Mouse (Mus musculus): Measurements from ENCODE around the gene Actg2. TPM values are rescaled to one million over a fixed set of nuclear protein-coding genes. Genes with fewer than 3 reads are reported as not detected.
A peak's percentile ranks its signal among the peaks of the same experiment; 100 is the strongest.

The Actg2 gene
- polyA plus RNA-seq, 1 experiment from 2014 or later = 2.3 TPM

GRCm38 (mm10) chr6:83506258-83507167 lies 29.6 kb downstream of the Actg2 start, which contains the start of gene Dguok:
Gene Dguok, minus strand, starts transcription at chr6:83506969.
- H3K36me3 ChIP-seq (ENCODE audit: control insufficient read depth, insufficient read depth, low read length) = no peaks in the 10 kb centered on the region
- H3K9me3 ChIP-seq (ENCODE audit: control insufficient read depth, low read length) = no peaks in the 10 kb centered on the region
- WGBS = under 1% methylated on average over 54 of the region's 54 CpGs
- peaks cover 6% of the 10 kb centered on the region; the same call in 1 of the 2 replicates for H3K4me1 ChIP-seq (ENCODE audit: control insufficient read depth, insufficient read depth, low read length)
- H3K4me2 ChIP-seq (ENCODE audit: low read length) = peak within 1 kb of the TSS; percentile 81
- peak within 1 kb of the TSS; percentile 78 for H3K4me3 ChIP-seq (replicated peaks; ENCODE audit: low read depth, low read length)
- H3K27me3 ChIP-seq (ENCODE audit: control insufficient read depth, insufficient read depth, low read length) = no peaks in the 10 kb centered on the region
- ATAC-seq (ENCODE audit: low FRiP score, low TSS enrichment) (peak; percentile 98), DNase-seq (peak; percentile 99)
- peak within 1 kb of the TSS; percentile 86 for H3K9ac ChIP-seq (replicated peaks; ENCODE audit: low read length)
- peak within 1 kb of the TSS; percentile 94 for H3K27ac ChIP-seq (replicated peaks; ENCODE audit: low read depth, low read length)

- H3K4me2 ChIP-seq (ENCODE audit: low read length) = peak overlapping the region; percentile 81
- no peaks in the 10 kb centered on the region for H3K27me3 ChIP-seq (ENCODE audit: control insufficient read depth, insufficient read depth, low read length)
- H3K4me1 ChIP-seq (ENCODE audit: control insufficient read depth, insufficient read depth, low read length) = peaks cover 6% of the 10 kb centered on the region; the same call in 1 of the 2 replicates
- WGBS = 93% methylated on average over 4 of the region's 4 CpGs
- H3K9me3 ChIP-seq (ENCODE audit: control insufficient read depth, low read length) = no peaks in the 10 kb centered on the region
- H3K9ac ChIP-seq (replicated peaks; ENCODE audit: low read length) = no peak overlapping the region
- no peak overlapping the region for H3K27ac ChIP-seq (replicated peaks; ENCODE audit: low read depth, low read length)
- DNase-seq (no peak), ATAC-seq (ENCODE audit: low FRiP score, low TSS enrichment) (no peak)
- no peaks in the 10 kb centered on the region for H3K36me3 ChIP-seq (ENCODE audit: control insufficient read depth, insufficient read depth, low read length)
- H3K4me3 ChIP-seq (replicated peaks; ENCODE audit: low read depth, low read length) = peak overlapping the region; percentile 78
These were observed 30.5 kb downstream of the Actg2 start for GRCm38 (mm10) chr6:83505554-83505953.

GRCm38 (mm10) chr6:83503361-83503760 lies 32.7 kb downstream of the Actg2 start:
- no peak overlapping the region for H3K4me3 ChIP-seq (replicated peaks; ENCODE audit: low read depth, low read length)
- H3K4me2 ChIP-seq (ENCODE audit: low read length) = no peak overlapping the region
- H3K4me1 ChIP-seq (ENCODE audit: control insufficient read depth, insufficient read depth, low read length) = peaks cover 6% of the 10 kb centered on the region; the same call in 1 of the 2 replicates
- no peak overlapping the region for H3K9ac ChIP-seq (replicated peaks; ENCODE audit: low read length)
- WGBS = 91% methylated on average over 3 of the region's 3 CpGs
- no peaks in the 10 kb centered on the region for H3K36me3 ChIP-seq (ENCODE audit: control insufficient read depth, insufficient read depth, low read length)
- ATAC-seq (ENCODE audit: low FRiP score, low TSS enrichment) (no peak), DNase-seq (no peak)
- no peaks in the 10 kb centered on the region for H3K9me3 ChIP-seq (ENCODE audit: control insufficient read depth, low read length)
- H3K27me3 ChIP-seq (ENCODE audit: control insufficient read depth, insufficient read depth, low read length) = no peaks in the 10 kb centered on the region
- H3K27ac ChIP-seq (replicated peaks; ENCODE audit: low read depth, low read length) = no peak overlapping the region

- no peak for ATAC-seq (ENCODE audit: low FRiP score, low TSS enrichment)
- Histone ChIP-seq H3K36me3 (ENCODE audit: control insufficient read depth, insufficient read depth, low read length) (no peaks in the 10 kb centered on the region), H3K4me1 (ENCODE audit: control insufficient read depth, insufficient read depth, low read length) (peaks cover 6% of the 10 kb centered on the region; the same call in 1 of the 2 replicates), H3K27me3 (ENCODE audit: control insufficient read depth, insufficient read depth, low read length) (no peaks in the 10 kb centered on the region), H3K9ac (replicated peaks; ENCODE audit: low read length) (no peak overlapping the region), H3K9me3 (ENCODE audit: control insufficient read depth, low read length) (no peaks in the 10 kb centered on the region), H3K4me2 (ENCODE audit: low read length) (no peak overlapping the region), H3K4me3 (replicated peaks; ENCODE audit: low read depth, low read length) (no peak overlapping the region), H3K27ac (replicated peaks; ENCODE audit: low read depth, low read length) (no peak overlapping the region)
- DNase-seq = no peak
- 88% methylated on average over 3 of the region's 3 CpGs for WGBS
These were observed 33.4 kb downstream of the Actg2 start for GRCm38 (mm10) chr6:83502656-83503055.

GRCm38 (mm10) chr6:83501524-83502310 lies 34.3 kb downstream of the Actg2 start:
- no peak overlapping the region for H3K27ac ChIP-seq (replicated peaks; ENCODE audit: low read depth, low read length)
- no peak overlapping the region for H3K4me3 ChIP-seq (replicated peaks; ENCODE audit: low read depth, low read length)
- no peaks in the 10 kb centered on the region for H3K27me3 ChIP-seq (ENCODE audit: control insufficient read depth, insufficient read depth, low read length)
- ATAC-seq (ENCODE audit: low FRiP score, low TSS enrichment) (no peak), DNase-seq (no peak)
- H3K4me1 ChIP-seq (ENCODE audit: control insufficient read depth, insufficient read depth, low read length) = peaks cover 6% of the 10 kb centered on the region; the same call in 1 of the 2 replicates
- H3K4me2 ChIP-seq (ENCODE audit: low read length) = no peak overlapping the region
- no peak overlapping the region for H3K9ac ChIP-seq (replicated peaks; ENCODE audit: low read length)
- 0 out of 2 replicates have a peak, but pooled peaks cover 2% of the 10 kb centered on the region for H3K36me3 ChIP-seq (ENCODE audit: control insufficient read depth, insufficient read depth, low read length)
- H3K9me3 ChIP-seq (ENCODE audit: control insufficient read depth, low read length) = no peaks in the 10 kb centered on the region
- WGBS = 70% methylated on average over 9 of the region's 9 CpGs

- no peak overlapping the region for H3K4me2 ChIP-seq (ENCODE audit: low read length)
- WGBS = 69% methylated on average over 3 of the region's 3 CpGs
- peaks cover 7% of the 10 kb centered on the region for H3K36me3 ChIP-seq (ENCODE audit: control insufficient read depth, insufficient read depth, low read length)
- no peak overlapping the region for H3K27ac ChIP-seq (replicated peaks; ENCODE audit: low read depth, low read length)
- H3K4me3 ChIP-seq (replicated peaks; ENCODE audit: low read depth, low read length) = no peak overlapping the region
- H3K4me1 ChIP-seq (ENCODE audit: control insufficient read depth, insufficient read depth, low read length) = peaks cover under 1% of the 10 kb centered on the region; the same call in 1 of the 2 replicates
- H3K27me3 ChIP-seq (ENCODE audit: control insufficient read depth, insufficient read depth, low read length) = no peaks in the 10 kb centered on the region
- H3K9ac ChIP-seq (replicated peaks; ENCODE audit: low read length) = no peak overlapping the region
- no peak for ATAC-seq (ENCODE audit: low FRiP score, low TSS enrichment)
- no peaks in the 10 kb centered on the region for H3K9me3 ChIP-seq (ENCODE audit: control insufficient read depth, low read length)
- no peak for DNase-seq
These were observed 35.6 kb downstream of the Actg2 start for GRCm38 (mm10) chr6:83500462-83500861.

- H3K36me3 ChIP-seq (ENCODE audit: control insufficient read depth, insufficient read depth, low read length) = peaks cover 14% of the 10 kb centered on the region
- no peaks in the 10 kb centered on the region for H3K4me1 ChIP-seq (ENCODE audit: control insufficient read depth, insufficient read depth, low read length)
- H3K9ac ChIP-seq (replicated peaks; ENCODE audit: low read length) = no peak overlapping the region
- H3K9me3 ChIP-seq (ENCODE audit: control insufficient read depth, low read length) = no peaks in the 10 kb centered on the region
- DNase-seq (no peak), ATAC-seq (ENCODE audit: low FRiP score, low TSS enrichment) (no peak)
- H3K27ac ChIP-seq (replicated peaks; ENCODE audit: low read depth, low read length) = no peak overlapping the region
- no peak overlapping the region for H3K4me2 ChIP-seq (ENCODE audit: low read length)
- H3K27me3 ChIP-seq (ENCODE audit: control insufficient read depth, insufficient read depth, low read length) = no peaks in the 10 kb centered on the region
- WGBS = 96% methylated on average over 10 of the region's 10 CpGs
- no peak overlapping the region for H3K4me3 ChIP-seq (replicated peaks; ENCODE audit: low read depth, low read length)
These were observed 37.0 kb downstream of the Actg2 start for GRCm38 (mm10) chr6:83499078-83499477.

GRCm38 (mm10) chr6:83496753-83497710 lies 39.0 kb downstream of the Actg2 start:
- H3K4me1 ChIP-seq (ENCODE audit: control insufficient read depth, insufficient read depth, low read length) = no peaks in the 10 kb centered on the region
- no peaks in the 10 kb centered on the region for H3K27me3 ChIP-seq (ENCODE audit: control insufficient read depth, insufficient read depth, low read length)
- H3K9me3 ChIP-seq (ENCODE audit: control insufficient read depth, low read length) = no peaks in the 10 kb centered on the region
- 89% methylated on average over 22 of the region's 22 CpGs for WGBS
- no peak for DNase-seq
- H3K4me3 ChIP-seq (replicated peaks; ENCODE audit: low read depth, low read length) = no peak overlapping the region
- H3K36me3 ChIP-seq (ENCODE audit: control insufficient read depth, insufficient read depth, low read length) = peaks cover 26% of the 10 kb centered on the region
- no peak overlapping the region for H3K27ac ChIP-seq (replicated peaks; ENCODE audit: low read depth, low read length)
- ATAC-seq (ENCODE audit: low FRiP score, low TSS enrichment) = no peak
- no peak overlapping the region; the same call in 1 of the 2 replicates for H3K9ac ChIP-seq (replicated peaks; ENCODE audit: low read length)
- H3K4me2 ChIP-seq (ENCODE audit: low read length) = no peak overlapping the region

Data from midbrain, embryonic 14.5 days (tissue).